Mouse (Mus musculus) forebrain, embryonic 11.5 days (tissue): ENCODE measurements around the gene Cpn2. TPM values are rescaled to one million over a fixed set of nuclear protein-coding genes. Genes with fewer than 3 reads are reported as not detected.

Experiments used
- ATAC-seq: fragments of 200-750 bp; cut with Nextera tagmentation; replicated peaks from 2 replicates; pipeline ENCODE4 v1.8.0; 2017; ENCODE audit warnings: moderate TSS enrichment; ENCODE audit not compliant: low FRiP score
- DNase-seq: peaks from one replicate; pipeline ENCODE4 v3.0.0-alpha.2; 2017; ENCODE audit warnings: low spot score
- H3K27ac ChIP-seq: fragments of 300-500 bp; sonication (generic); 2 replicates; pipeline ENCODE4 v1.5.1; 2014; ENCODE audit warnings: low read depth, low read length
- H3K27me3 ChIP-seq: fragments of 300-500 bp; sonication (generic); 2 replicates; pipeline ENCODE4 v1.6.1; 2014; ENCODE audit warnings: mild to moderate bottlenecking, low read length, mixed read lengths; ENCODE audit not compliant: control insufficient read depth, insufficient read depth
- H3K36me3 ChIP-seq: fragments of 300-500 bp; sonication (generic); 2 replicates; pipeline ENCODE4 v1.6.1; 2014; ENCODE audit warnings: mild to moderate bottlenecking, low read length, moderate library complexity, mixed read lengths; ENCODE audit not compliant: control insufficient read depth, insufficient read depth
- H3K4me1 ChIP-seq: fragments of 300-500 bp; sonication (generic); replicated peaks from 2 replicates; pipeline ENCODE4 v1.6.1; 2014; ENCODE audit warnings: low read length, mixed read lengths; ENCODE audit not compliant: control insufficient read depth, insufficient read depth
- H3K4me2 ChIP-seq: fragments of 300-500 bp; sonication (generic); 2 replicates; pipeline ENCODE4 v1.6.1; 2014; ENCODE audit warnings: low read depth, mild to moderate bottlenecking, low read length, moderate library complexity, mixed read lengths; ENCODE audit not compliant: severe bottlenecking
- H3K4me3 ChIP-seq: fragments of 300-500 bp; sonication (generic); 2 replicates; pipeline ENCODE4 v1.5.1; 2014; ENCODE audit warnings: low read depth, low read length
- H3K9ac ChIP-seq: fragments of 300-500 bp; sonication (generic); 2 replicates; pipeline ENCODE4 v1.6.1; 2014; ENCODE audit warnings: low read length
- H3K9me3 ChIP-seq: fragments of 300-500 bp; sonication (generic); 2 replicates; pipeline ENCODE4 v1.6.1; 2016; ENCODE audit warnings: low read length, mixed read lengths; ENCODE audit not compliant: control insufficient read depth
- WGBS: fragments of 180-500 bp; shearing (Covaris S2); extraction: QIAGEN DNeasy Blood & Tissue Kit; methylation state at CpG from one replicate; pipeline ENCODE4 v1.1.7; 2014; 5-methylcytosine and 5-hydroxymethylcytosine counted together
- polyA plus RNA-seq: library from polyadenylated mRNA; unstranded; fragments of >200 nt; fragmentation: Nextera tagmentation; extraction: Ambion mirVana; gene quantifications from 2 replicates; pipeline ENCODE4 v1.2.1, GENCODE M21; 2014

The Cpn2 gene
- polyA plus RNA-seq, 1 experiment from 2014 or later: not detected

- 87% methylated on average over 7 of the region's 7 CpGs for WGBS
- Histone ChIP-seq H3K4me2 (no peak overlapping the region), H3K27me3 (no peaks in the 10 kb centered on the region), H3K36me3 (no peaks in the 10 kb centered on the region), H3K4me1 (no peaks in the 10 kb centered on the region), H3K4me3 (no peak overlapping the region), H3K9ac (no peak overlapping the region), H3K27ac (no peak overlapping the region), H3K9me3 (no peaks in the 10 kb centered on the region)
- DNase-seq: no peak
- ATAC-seq: no peak
Measured at GRCm38 (mm10) chr16:30258441-30258840, 8.9 kb downstream of the Cpn2 start.

- H3K4me1 ChIP-seq: no peaks in the 10 kb centered on the region
- no peak for ATAC-seq
- 89% methylated on average over 9 of the region's 9 CpGs for WGBS
- H3K27me3 ChIP-seq: no peaks in the 10 kb centered on the region
- no peaks in the 10 kb centered on the region for H3K36me3 ChIP-seq
- H3K9ac ChIP-seq: no peak overlapping the region
- H3K4me2 ChIP-seq: no peak overlapping the region
- H3K4me3 ChIP-seq: no peak overlapping the region
- no peaks in the 10 kb centered on the region for H3K9me3 ChIP-seq
- no peak overlapping the region for H3K27ac ChIP-seq
- no peak for DNase-seq
Measured at GRCm38 (mm10) chr16:30257718-30258117, 9.6 kb downstream of the Cpn2 start.

- Histone ChIP-seq H3K9me3 (no peaks in the 10 kb centered on the region), H3K27ac (no peak overlapping the region), H3K36me3 (no peaks in the 10 kb centered on the region), H3K9ac (no peak overlapping the region), H3K4me3 (no peak overlapping the region), H3K4me1 (no peaks in the 10 kb centered on the region), H3K27me3 (0 out of 2 replicates have a peak, but pooled peaks cover 2% of the 10 kb centered on the region), H3K4me2 (no peak overlapping the region)
- no peak for ATAC-seq
- DNase-seq: no peak
- WGBS: 65% methylated on average over 7 of the region's 7 CpGs
Measured at GRCm38 (mm10) chr16:30255061-30255460, 12.2 kb downstream of the Cpn2 start.

- no peak for ATAC-seq
- Histone ChIP-seq H3K4me1 (no peaks in the 10 kb centered on the region), H3K9me3 (no peaks in the 10 kb centered on the region), H3K4me2 (no peak overlapping the region), H3K27me3 (0 out of 2 replicates have a peak, but pooled peaks cover 2% of the 10 kb centered on the region), H3K9ac (no peak overlapping the region), H3K27ac (no peak overlapping the region), H3K36me3 (no peaks in the 10 kb centered on the region), H3K4me3 (no peak overlapping the region)
- no peak for DNase-seq
- 80% methylated on average over 9 of the region's 9 CpGs for WGBS
Measured at GRCm38 (mm10) chr16:30253900-30254299, 13.4 kb downstream of the Cpn2 start.

DNA sequence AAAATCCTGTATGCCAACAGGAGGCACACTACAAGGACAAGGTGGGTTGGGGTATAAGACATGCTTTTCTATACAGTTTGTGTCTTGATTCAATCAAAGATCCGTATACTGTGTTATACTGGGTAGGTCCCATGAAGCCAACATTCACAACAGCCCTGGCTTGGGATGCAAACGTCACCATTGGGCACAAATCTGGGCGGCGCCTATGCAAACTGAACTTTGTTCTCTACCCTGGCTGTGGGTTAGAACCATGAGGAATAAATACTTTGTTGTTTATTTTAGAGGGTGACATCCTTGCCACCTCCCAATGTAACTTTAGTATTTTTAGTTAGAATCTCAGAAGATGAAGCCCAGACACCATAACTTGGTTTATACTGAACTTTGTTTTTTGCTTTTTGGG, 13.9 kb downstream of the Cpn2 start:
- Histone ChIP-seq H3K4me2 (no peak overlapping the region), H3K27ac (no peak overlapping the region), H3K9me3 (no peaks in the 10 kb centered on the region), H3K4me1 (no peaks in the 10 kb centered on the region), H3K27me3 (0 out of 2 replicates have a peak, but pooled peaks cover 2% of the 10 kb centered on the region), H3K36me3 (no peaks in the 10 kb centered on the region), H3K9ac (no peak overlapping the region), H3K4me3 (no peak overlapping the region)
- no peak for DNase-seq
- 88% methylated on average over 4 of the region's 4 CpGs for WGBS
- no peak for ATAC-seq

- DNase-seq: peak; percentile 93
- 2% methylated on average over 21 of the region's 21 CpGs for WGBS
- no peaks in the 10 kb centered on the region for H3K9me3 ChIP-seq
- peak; percentile 63 for ATAC-seq
- H3K27ac ChIP-seq: no peak overlapping the region
- no peak overlapping the region for H3K9ac ChIP-seq
- H3K4me1 ChIP-seq: no peaks in the 10 kb centered on the region
- no peak overlapping the region for H3K4me3 ChIP-seq
- 0 out of 2 replicates have a peak, but pooled peaks cover 2% of the 10 kb centered on the region for H3K27me3 ChIP-seq
- H3K36me3 ChIP-seq: no peaks in the 10 kb centered on the region
- peak overlapping the region; percentile 37 for H3K4me2 ChIP-seq
Measured at GRCm38 (mm10) chr16:30252003-30252418, 15.3 kb downstream of the Cpn2 start.

GRCm38 (mm10) chr16:30244037-30244700, 23.1 kb downstream of the Cpn2 start:
- Histone ChIP-seq H3K9me3 (no peaks in the 10 kb centered on the region), H3K36me3 (no peaks in the 10 kb centered on the region), H3K4me1 (no peaks in the 10 kb centered on the region), H3K9ac (no peak overlapping the region), H3K4me3 (no peak overlapping the region), H3K27ac (no peak overlapping the region), H3K27me3 (no peaks in the 10 kb centered on the region), H3K4me2 (no peak overlapping the region)
- 88% methylated on average over 12 of the region's 12 CpGs for WGBS
- ATAC-seq (no peak), DNase-seq (no peak)

DNA sequence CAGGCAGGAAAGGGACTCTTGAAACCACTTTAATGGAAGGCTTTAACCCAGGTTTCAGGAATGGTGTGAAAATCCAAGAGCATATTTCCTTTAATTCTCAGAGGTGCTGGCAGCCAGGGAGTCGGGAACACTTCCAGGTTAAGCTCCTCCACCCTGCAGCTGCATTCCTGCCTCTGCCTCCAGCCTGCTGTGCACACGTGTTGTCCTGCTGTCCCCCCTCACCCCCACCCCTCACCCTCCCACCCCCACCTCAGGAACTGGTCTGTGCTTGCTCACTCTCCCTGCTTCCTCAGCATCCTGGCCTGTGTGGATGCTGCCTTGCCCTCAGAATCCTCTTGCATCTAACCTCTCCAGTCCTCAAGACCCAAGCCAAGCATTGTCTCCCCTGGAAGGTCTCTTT, 25.7 kb downstream of the Cpn2 start:
- no peak for ATAC-seq
- Histone ChIP-seq H3K9ac (no peak overlapping the region), H3K27me3 (peaks cover 4% of the 10 kb centered on the region; the same call in 1 of the 2 replicates), H3K27ac (no peak overlapping the region), H3K4me2 (no peak overlapping the region), H3K4me3 (no peak overlapping the region), H3K36me3 (no peaks in the 10 kb centered on the region), H3K4me1 (no peaks in the 10 kb centered on the region), H3K9me3 (no peaks in the 10 kb centered on the region)
- DNase-seq: no peak
- WGBS: 37% methylated on average over 2 of the region's 2 CpGs

GRCm38 (mm10) chr16:30238791-30239190, 28.5 kb downstream of the Cpn2 start:
- DNase-seq (no peak), ATAC-seq (no peak)
- no peaks in the 10 kb centered on the region for H3K9me3 ChIP-seq
- 88% methylated on average over 6 of the region's 6 CpGs for WGBS
- peaks cover 3% of the 10 kb centered on the region; the same call in 1 of the 2 replicates for H3K4me1 ChIP-seq
- H3K36me3 ChIP-seq: no peaks in the 10 kb centered on the region
- H3K27ac ChIP-seq: no peak overlapping the region
- H3K4me3 ChIP-seq: no peak overlapping the region
- H3K4me2 ChIP-seq: no peak overlapping the region
- peaks cover 20% of the 10 kb centered on the region for H3K27me3 ChIP-seq
- H3K9ac ChIP-seq: no peak overlapping the region
